Mouse (Mus musculus): ENCODE results near the gene Plppr1.

GRCm38 (mm10) chr4:49090461-49090860 is 31.4 kb downstream of the Plppr1 start:
- TF ChIP-seq GATA1 (IDR thresholded peaks at IDR 0.05; ENCODE audit: borderline replicate concordance, low read length) (no peak), FLI1 (IDR thresholded peaks at IDR 0.05; ENCODE audit: low read length) (no peak)

Data from megakaryocyte, embryonic 14.5 days (primary cell).